Mouse (Mus musculus) bone marrow, adult 2 months (tissue): Measurements from ENCODE around the gene Ccdc187. TPM values are rescaled to one million over a fixed set of nuclear protein-coding genes. Genes with fewer than 3 reads are reported as not detected.

ENCODE experiments used
- H3K27ac ChIP-seq: fragments of 200-500 bp; 2 replicates; pipeline ENCODE4 v1.5.1; 2012; ENCODE audit warnings: low read depth, mild to moderate bottlenecking, control low read depth, inconsistent platforms, low read length; ENCODE audit not compliant: control insufficient read depth, poor library complexity, insufficient read depth
- H3K4me1 ChIP-seq: fragments of 200-500 bp; 2 replicates; pipeline ENCODE4 v1.6.1; 2011; ENCODE audit warnings: low read length; ENCODE audit not compliant: control insufficient read depth, insufficient read depth
- H3K4me3 ChIP-seq: fragments of 200-500 bp; replicated peaks from 2 replicates; pipeline ENCODE3; 2011; ENCODE audit warnings: mild to moderate bottlenecking, low read depth, low read length, control low read depth; ENCODE audit not compliant: control insufficient read depth
- CTCF ChIP-seq: fragments of 200-500 bp; IDR thresholded peaks from 2 replicates; pipeline ENCODE4 v1.5.1; 2011; ENCODE audit warnings: low read length, control low read depth; ENCODE audit not compliant: control insufficient read depth, insufficient read depth
- POLR2A ChIP-seq: fragments of 200-500 bp; IDR thresholded peaks from 2 replicates; pipeline ENCODE4 v1.6.1; 2011; ENCODE audit warnings: low read depth, mild to moderate bottlenecking, control low read depth, low read length, borderline replicate concordance; ENCODE audit not compliant: control insufficient read depth
- WGBS: fragments of 180-500 bp; shearing (Covaris S2); methylation state at CpG from one replicate; pipeline ENCODE4 v1.1.7; 2018; 5-methylcytosine and 5-hydroxymethylcytosine counted together
- polyA plus RNA-seq: library from polyadenylated mRNA; stranded (reverse); fragments of >200 nt; gene quantifications from 2 replicates; pipeline ENCODE4 v1.2.4, GENCODE M21; 2011; ENCODE audit warnings: low replicate concordance; ENCODE audit not compliant: missing spikeins, insufficient read depth, insufficient read length

The Ccdc187 gene
- 0.20 TPM in 1 of 2 replicates, not detected in the other for polyA plus RNA-seq

- Histone ChIP-seq H3K27ac (no peak within 1 kb of the TSS), H3K4me1 (no peaks in the 10 kb centered on the region), H3K4me3 (no peak within 1 kb of the TSS)
- TF ChIP-seq POLR2A, result no peak
- no peak for TF ChIP-seq CTCF
- WGBS, result 75% methylated on average over 2 of the region's 2 CpGs
These were observed at the start of gene Ccdc187 for GRCm38 (mm10) chr2:26294457-26294856. Ccdc187 (minus strand) TSS chr2:26294557.

GRCm38 (mm10) chr2:26342609-26343490 lies 48.5 kb upstream of the Ccdc187 start:
- 67% methylated on average over 11 of the region's 11 CpGs for WGBS
- H3K27ac ChIP-seq, result no peak overlapping the region
- no peak overlapping the region for H3K4me3 ChIP-seq
- H3K4me1 ChIP-seq, result no peaks in the 10 kb centered on the region
- TF ChIP-seq CTCF, result no peak
- TF ChIP-seq POLR2A, result no peak

GRCm38 (mm10) chr2:26342044-26342443 lies 47.7 kb upstream of the Ccdc187 start:
- WGBS, result 59% methylated on average over 10 of the region's 10 CpGs
- no peaks in the 10 kb centered on the region for H3K4me1 ChIP-seq
- no peak for TF ChIP-seq CTCF
- no peak for TF ChIP-seq POLR2A
- no peak overlapping the region for H3K4me3 ChIP-seq
- H3K27ac ChIP-seq, result no peak overlapping the region

- no peak for TF ChIP-seq POLR2A
- no peak for TF ChIP-seq CTCF
- no peak overlapping the region for H3K4me3 ChIP-seq
- no peak overlapping the region for H3K27ac ChIP-seq
- 90% methylated on average over 2 of the region's 2 CpGs for WGBS
- H3K4me1 ChIP-seq, result no peaks in the 10 kb centered on the region
These were observed 47.2 kb upstream of the Ccdc187 start for GRCm38 (mm10) chr2:26341510-26341981.

- Histone ChIP-seq H3K4me1 (no peaks in the 10 kb centered on the region), H3K4me3 (no peak overlapping the region)
- TF ChIP-seq POLR2A (no peak), CTCF (no peak)
These were observed 44.8 kb upstream of the Ccdc187 start for GRCm38 (mm10) chr2:26339204-26339551.

GRCm38 (mm10) chr2:26338302-26339203 lies 44.2 kb upstream of the Ccdc187 start:
- Histone ChIP-seq H3K4me1 (no peaks in the 10 kb centered on the region), H3K27ac (no peak overlapping the region), H3K4me3 (no peak overlapping the region)
- no peak for TF ChIP-seq CTCF
- no peak for TF ChIP-seq POLR2A
- WGBS, result 86% methylated on average over 9 of the region's 13 CpGs

More at GRCm38 (mm10) chr2:26339204-26339551, 44.8 kb upstream of the Ccdc187 start:
- no peak overlapping the region for H3K27ac ChIP-seq
- 74% methylated on average over 5 of the region's 5 CpGs for whole genome bisulfite sequencing

- H3K4me1 ChIP-seq, result no peaks in the 10 kb centered on the region; the same call in 1 of the 2 replicates
- 80% methylated on average over 6 of the region's 6 CpGs for WGBS
- TF ChIP-seq CTCF (no peak), POLR2A (no peak)
- no peak overlapping the region for H3K27ac ChIP-seq
- no peak overlapping the region for H3K4me3 ChIP-seq
These were observed 36.3 kb upstream of the Ccdc187 start for GRCm38 (mm10) chr2:26330702-26331101.

GRCm38 (mm10) chr2:26330056-26330468 lies 35.7 kb upstream of the Ccdc187 start:
- Histone ChIP-seq H3K27ac (no peak overlapping the region), H3K4me1 (no peaks in the 10 kb centered on the region; the same call in 1 of the 2 replicates), H3K4me3 (no peak overlapping the region)
- TF ChIP-seq CTCF, result no peak
- WGBS, result 96% methylated on average over 4 of the region's 4 CpGs
